Mouse (Mus musculus): ENCODE measurements around the gene Rad54l2. TPM values are rescaled to one million over a fixed set of nuclear protein-coding genes. Genes with fewer than 3 reads are reported as not detected.

The Rad54l2 gene
- polyA plus RNA-seq, 1 experiment from 2014 or later: 6.2 TPM

- no peak overlapping the region for H3K4me2 ChIP-seq
- no peaks in the 10 kb centered on the region for H3K9me3 ChIP-seq
- H3K27me3 ChIP-seq: no peaks in the 10 kb centered on the region
- H3K4me1 ChIP-seq: no peaks in the 10 kb centered on the region
- H3K27ac ChIP-seq: no peak overlapping the region
- H3K36me3 ChIP-seq: no peaks in the 10 kb centered on the region
- no peak overlapping the region for H3K9ac ChIP-seq
- ATAC-seq (ENCODE audit: insufficient number of reproducible peaks, low FRiP score, low TSS enrichment, low read depth): no peak
- WGBS: 61% methylated on average over 5 of the region's 5 CpGs
- no peak overlapping the region for H3K4me3 ChIP-seq
Measured at GRCm38 (mm10) chr9:106641346-106641745, 147.6 kb downstream of the Rad54l2 start.

- no peaks in the 10 kb centered on the region for H3K27me3 ChIP-seq
- no peaks in the 10 kb centered on the region for H3K36me3 ChIP-seq
- no peak overlapping the region for H3K9ac ChIP-seq
- H3K9me3 ChIP-seq: no peaks in the 10 kb centered on the region
- no peak overlapping the region for H3K4me2 ChIP-seq
- ATAC-seq (ENCODE audit: insufficient number of reproducible peaks, low FRiP score, low TSS enrichment, low read depth): no peak
- H3K4me1 ChIP-seq: no peaks in the 10 kb centered on the region
- WGBS: 90% methylated on average over 8 of the region's 8 CpGs
- H3K27ac ChIP-seq: no peak overlapping the region
- H3K4me3 ChIP-seq: no peak overlapping the region
Measured at GRCm38 (mm10) chr9:106638154-106638553, 150.8 kb downstream of the Rad54l2 start.

Other genes with a start within 250 kb of the Rad54l2 start
- not detected in 2 replicates for gene Iqcf3, start 227.6 kb downstream of the Rad54l2 start, polyA plus RNA-seq (2015; fragmentation: Nextera tagmentation; extraction: Ambion mirVana)
- not detected in 2 replicates for gene Iqcf4, start 218.2 kb downstream of the Rad54l2 start, polyA plus RNA-seq (2015; fragmentation: Nextera tagmentation; extraction: Ambion mirVana)
- not detected in 2 replicates for gene Iqcf6, start 162.6 kb downstream of the Rad54l2 start, polyA plus RNA-seq (2015; fragmentation: Nextera tagmentation; extraction: Ambion mirVana)
- gene Grm2, start 133.1 kb downstream of the Rad54l2 start, polyA plus RNA-seq (2015; fragmentation: Nextera tagmentation; extraction: Ambion mirVana): 0.06 and 0.09 TPM in 2 replicates
- gene Tex264, start 103.3 kb downstream of the Rad54l2 start, polyA plus RNA-seq (2015; fragmentation: Nextera tagmentation; extraction: Ambion mirVana): 72.9 and 79.5 TPM in 2 replicates
- gene Dcaf1, start 32.7 kb upstream of the Rad54l2 start, polyA plus RNA-seq (2015; fragmentation: Nextera tagmentation; extraction: Ambion mirVana): 16.5 and 20.9 TPM in 2 replicates
- 6.9 and 9.1 TPM in 2 replicates for gene Rbm15b, start 98.2 kb upstream of the Rad54l2 start, polyA plus RNA-seq (2015; fragmentation: Nextera tagmentation; extraction: Ambion mirVana)
- gene Manf, start 102.8 kb upstream of the Rad54l2 start, polyA plus RNA-seq (2015; fragmentation: Nextera tagmentation; extraction: Ambion mirVana): 311 and 319 TPM in 2 replicates